Mouse (Mus musculus) stomach, embryonic 15.5 days (tissue): ENCODE data around the gene Gm44596. TPM values are rescaled to one million over a fixed set of nuclear protein-coding genes. Genes with fewer than 3 reads are reported as not detected.

Experiments
- ATAC-seq: fragments of 200-750 bp; cut with Nextera tagmentation; 2 replicates; pipeline ENCODE4 v1.8.0; 2017; ENCODE audit warnings: low read depth, moderate number of reproducible peaks, moderate TSS enrichment; ENCODE audit not compliant: insufficient read depth, low FRiP score
- H3K27ac ChIP-seq: fragments of 300-500 bp; sonication (generic); 2 replicates; pipeline ENCODE4 v1.5.1; 2015; ENCODE audit warnings: mild to moderate bottlenecking, inconsistent platforms
- H3K27me3 ChIP-seq: fragments of 300-500 bp; sonication (generic); replicated peaks from 2 replicates; pipeline ENCODE4 v1.6.1; 2015; ENCODE audit warnings: inconsistent platforms
- H3K36me3 ChIP-seq: fragments of 300-500 bp; sonication (generic); 2 replicates; pipeline ENCODE4 v1.6.1; 2015; ENCODE audit warnings: inconsistent platforms
- H3K4me1 ChIP-seq: fragments of 300-500 bp; sonication (generic); 2 replicates; pipeline ENCODE4 v1.6.1; 2015; ENCODE audit warnings: inconsistent platforms
- H3K4me2 ChIP-seq: fragments of 300-500 bp; sonication (generic); 2 replicates; pipeline ENCODE4 v1.6.1; 2015; ENCODE audit warnings: mild to moderate bottlenecking, inconsistent platforms
- H3K4me3 ChIP-seq: fragments of 300-500 bp; sonication (generic); replicated peaks from 2 replicates; pipeline ENCODE4 v1.5.1; 2015; ENCODE audit warnings: inconsistent platforms
- H3K9ac ChIP-seq: fragments of 300-500 bp; sonication (generic); 2 replicates; pipeline ENCODE4 v1.6.1; 2015; ENCODE audit warnings: inconsistent platforms
- H3K9me3 ChIP-seq: fragments of 300-500 bp; sonication (generic); 2 replicates; pipeline ENCODE4 v1.6.1; 2016; ENCODE audit warnings: inconsistent platforms
- WGBS: fragments of 180-500 bp; shearing (Covaris S2); methylation state at CpG from one replicate; pipeline ENCODE4 v1.1.7; 2015; 5-methylcytosine and 5-hydroxymethylcytosine counted together
- polyA plus RNA-seq: library from polyadenylated mRNA; unstranded; fragments of >200 nt; fragmentation: Nextera tagmentation; extraction: Ambion mirVana; gene quantifications from 2 replicates; pipeline ENCODE4 v1.2.1, GENCODE M21; 2015

Gm44596 gene
- polyA plus RNA-seq, 1 experiment from 2014 or later = not detected

GRCm38 (mm10) chr6:128418076-128418475 lies 42.8 kb downstream of the Gm44596 start:
- Histone ChIP-seq H3K27ac (no peak overlapping the region), H3K9ac (no peak overlapping the region), H3K4me2 (no peak overlapping the region), H3K27me3 (no peaks in the 10 kb centered on the region), H3K36me3 (no peaks in the 10 kb centered on the region), H3K4me1 (no peaks in the 10 kb centered on the region), H3K9me3 (no peaks in the 10 kb centered on the region), H3K4me3 (no peak overlapping the region)
- WGBS = 89% methylated on average over 1 of the region's 1 CpGs
- ATAC-seq = no peak

- H3K27ac ChIP-seq = 0 out of 2 replicates have a peak overlapping the region, but pooled peaks have one; percentile 3
- H3K36me3 ChIP-seq = no peaks in the 10 kb centered on the region
- no peak for ATAC-seq
- H3K9me3 ChIP-seq = no peaks in the 10 kb centered on the region
- H3K4me2 ChIP-seq = no peak overlapping the region
- no peak overlapping the region for H3K9ac ChIP-seq
- H3K4me1 ChIP-seq = no peaks in the 10 kb centered on the region
- 71% methylated on average over 2 of the region's 2 CpGs for WGBS
- no peaks in the 10 kb centered on the region for H3K27me3 ChIP-seq
- H3K4me3 ChIP-seq = no peak overlapping the region
Observed at GRCm38 (mm10) chr6:128421036-128421435, 45.7 kb downstream of the Gm44596 start.

GRCm38 (mm10) chr6:128421480-128421879 lies 46.2 kb downstream of the Gm44596 start:
- H3K9me3 ChIP-seq = no peaks in the 10 kb centered on the region
- no peak overlapping the region for H3K4me3 ChIP-seq
- no peaks in the 10 kb centered on the region for H3K4me1 ChIP-seq
- no peak overlapping the region for H3K4me2 ChIP-seq
- no peak overlapping the region for H3K9ac ChIP-seq
- WGBS = 93% methylated on average over 3 of the region's 3 CpGs
- 0 out of 2 replicates have a peak overlapping the region, but pooled peaks have one; percentile 3 for H3K27ac ChIP-seq
- no peak for ATAC-seq
- no peaks in the 10 kb centered on the region for H3K27me3 ChIP-seq
- no peaks in the 10 kb centered on the region for H3K36me3 ChIP-seq

- Histone ChIP-seq H3K36me3 (peaks cover 9% of the 10 kb centered on the region; the same call in 1 of the 2 replicates), H3K4me1 (no peaks in the 10 kb centered on the region), H3K27ac (peak overlapping the region; percentile 97), H3K9me3 (no peaks in the 10 kb centered on the region), H3K27me3 (no peaks in the 10 kb centered on the region), H3K4me3 (peak overlapping the region; percentile 71), H3K4me2 (peak overlapping the region; percentile 72), H3K9ac (peak overlapping the region; percentile 65; the same call in 1 of the 2 replicates)
- peak; percentile 57; the same call in 1 of the 2 replicates for ATAC-seq
- 34% methylated on average over 15 of the region's 16 CpGs for WGBS
Observed at GRCm38 (mm10) chr6:128423496-128424268, 48.4 kb downstream of the Gm44596 start.

GRCm38 (mm10) chr6:128424269-128425019 lies 49.1 kb downstream of the Gm44596 start, which contains the start of gene Itfg2:
Gene Itfg2 (minus strand): TSS chr6:128424931.
- Histone ChIP-seq H3K27me3 (no peaks in the 10 kb centered on the region), H3K27ac (peak within 1 kb of the TSS; percentile 97), H3K9me3 (no peaks in the 10 kb centered on the region), H3K4me2 (peak within 1 kb of the TSS; percentile 72), H3K9ac (peak within 1 kb of the TSS; percentile 65; the same call in 1 of the 2 replicates), H3K36me3 (peaks cover 15% of the 10 kb centered on the region; the same call in 1 of the 2 replicates), H3K4me1 (no peaks in the 10 kb centered on the region), H3K4me3 (peak within 1 kb of the TSS; percentile 71)
- WGBS = under 1% methylated on average over 42 of the region's 42 CpGs
- peak; percentile 93 for ATAC-seq

GRCm38 (mm10) chr6:128425046-128425445 lies 49.7 kb downstream of the Gm44596 start:
- peak overlapping the region; percentile 71 for H3K4me3 ChIP-seq
- WGBS = 18% methylated on average over 9 of the region's 9 CpGs
- peak overlapping the region; percentile 72 for H3K4me2 ChIP-seq
- no peaks in the 10 kb centered on the region for H3K4me1 ChIP-seq
- peak overlapping the region; percentile 97; the same call in 1 of the 2 replicates for H3K27ac ChIP-seq
- peak overlapping the region; percentile 65; the same call in 1 of the 2 replicates for H3K9ac ChIP-seq
- H3K9me3 ChIP-seq = no peaks in the 10 kb centered on the region
- peaks cover 17% of the 10 kb centered on the region for H3K36me3 ChIP-seq
- ATAC-seq = no peak
- H3K27me3 ChIP-seq = no peaks in the 10 kb centered on the region

- H3K4me1 ChIP-seq = no peaks in the 10 kb centered on the region
- no peaks in the 10 kb centered on the region for H3K27me3 ChIP-seq
- no peak overlapping the region for H3K4me2 ChIP-seq
- no peaks in the 10 kb centered on the region for H3K9me3 ChIP-seq
- no peak overlapping the region for H3K4me3 ChIP-seq
- no peak for ATAC-seq
- no peak overlapping the region for H3K9ac ChIP-seq
- WGBS = 87% methylated on average over 5 of the region's 5 CpGs
- no peak overlapping the region for H3K27ac ChIP-seq
- peaks cover 41% of the 10 kb centered on the region for H3K36me3 ChIP-seq
Observed at GRCm38 (mm10) chr6:128427571-128427970, 52.3 kb downstream of the Gm44596 start.

GRCm38 (mm10) chr6:128429300-128429699 lies 54.0 kb downstream of the Gm44596 start:
- H3K27ac ChIP-seq = no peak overlapping the region
- no peak for ATAC-seq
- peaks cover 58% of the 10 kb centered on the region for H3K36me3 ChIP-seq
- H3K9ac ChIP-seq = no peak overlapping the region
- H3K4me3 ChIP-seq = no peak overlapping the region
- no peaks in the 10 kb centered on the region for H3K27me3 ChIP-seq
- 87% methylated on average over 2 of the region's 2 CpGs for WGBS
- H3K4me1 ChIP-seq = no peaks in the 10 kb centered on the region
- no peaks in the 10 kb centered on the region for H3K9me3 ChIP-seq
- H3K4me2 ChIP-seq = no peak overlapping the region

- ATAC-seq = no peak
- no peaks in the 10 kb centered on the region for H3K27me3 ChIP-seq
- H3K4me3 ChIP-seq = no peak overlapping the region
- H3K4me2 ChIP-seq = no peak overlapping the region
- WGBS = 81% methylated on average over 6 of the region's 6 CpGs
- no peaks in the 10 kb centered on the region for H3K9me3 ChIP-seq
- H3K9ac ChIP-seq = no peak overlapping the region
- H3K36me3 ChIP-seq = peaks cover 63% of the 10 kb centered on the region
- no peak overlapping the region for H3K27ac ChIP-seq
- H3K4me1 ChIP-seq = no peaks in the 10 kb centered on the region
Observed at GRCm38 (mm10) chr6:128429826-128430225, 54.5 kb downstream of the Gm44596 start.

GRCm38 (mm10) chr6:128432356-128432915 lies 57.1 kb downstream of the Gm44596 start:
- no peak for ATAC-seq
- H3K9me3 ChIP-seq = no peaks in the 10 kb centered on the region
- H3K27me3 ChIP-seq = no peaks in the 10 kb centered on the region
- H3K9ac ChIP-seq = no peak overlapping the region
- H3K4me2 ChIP-seq = no peak overlapping the region
- H3K36me3 ChIP-seq = peaks cover 74% of the 10 kb centered on the region
- peaks cover 5% of the 10 kb centered on the region; the same call in 1 of the 2 replicates for H3K4me1 ChIP-seq
- 85% methylated on average over 13 of the region's 13 CpGs for WGBS
- H3K27ac ChIP-seq = no peak overlapping the region
- no peak overlapping the region for H3K4me3 ChIP-seq

GRCm38 (mm10) chr6:128433566-128433965 lies 58.3 kb downstream of the Gm44596 start:
- peaks cover 66% of the 10 kb centered on the region for H3K36me3 ChIP-seq
- H3K27ac ChIP-seq = no peak overlapping the region
- no peaks in the 10 kb centered on the region for H3K9me3 ChIP-seq
- H3K27me3 ChIP-seq = no peaks in the 10 kb centered on the region
- 92% methylated on average over 13 of the region's 13 CpGs for WGBS
- no peak overlapping the region for H3K9ac ChIP-seq
- no peak overlapping the region for H3K4me2 ChIP-seq
- no peak for ATAC-seq
- H3K4me3 ChIP-seq = no peak overlapping the region
- H3K4me1 ChIP-seq = peaks cover 5% of the 10 kb centered on the region; the same call in 1 of the 2 replicates
